Mouse (Mus musculus): ENCODE data around the gene Tnfrsf13b.
A peak's percentile ranks its signal among the peaks of the same experiment; 100 is the strongest.

The Tnfrsf13b gene

GRCm38 (mm10) chr11:61104241-61104901 is 22.2 kb upstream of the Tnfrsf13b start:
- Histone ChIP-seq H3K36me3 (ENCODE audit: insufficient read depth, low read length) (no peaks in the 10 kb centered on the region), H3K4me3 (replicated peaks; ENCODE audit: low read length) (no peak overlapping the region)
- TF ChIP-seq POU5F1 (IDR thresholded peaks at IDR 0.05; ENCODE audit: borderline replicate concordance, low read length): no peak
- peak; percentile 95 for TF ChIP-seq CTCF (conservative IDR thresholded peaks at IDR 0.05; ENCODE audit: low read length)

GRCm38 (mm10) chr11:61108911-61109361 is 17.6 kb upstream of the Tnfrsf13b start:
- Histone ChIP-seq H3K4me1 (replicated peaks; ENCODE audit: low read depth, low read length) (peaks cover 25% of the 10 kb centered on the region), H3K9me3 (ENCODE audit: low read length) (no peaks in the 10 kb centered on the region), H3K27me3 (ENCODE audit: insufficient read depth, low read length) (peaks cover 24% of the 10 kb centered on the region), H3K36me3 (ENCODE audit: insufficient read depth, low read length) (no peaks in the 10 kb centered on the region), H3K4me3 (replicated peaks; ENCODE audit: low read length) (no peak overlapping the region)
- no peak for TF ChIP-seq POU5F1 (IDR thresholded peaks at IDR 0.05; ENCODE audit: borderline replicate concordance, low read length)
- no peak for TF ChIP-seq CTCF (conservative IDR thresholded peaks at IDR 0.05; ENCODE audit: low read length)
- no peak for TF ChIP-seq NANOG (IDR thresholded peaks at IDR 0.05; ENCODE audit: borderline replicate concordance, low read length)

More at GRCm38 (mm10) chr11:61104241-61104901, 22.2 kb upstream of the Tnfrsf13b start:
- Histone ChIP-seq H3K9me3 (ENCODE audit: low read length) (no peaks in the 10 kb centered on the region), H3K27me3 (ENCODE audit: insufficient read depth, low read length) (peaks cover 13% of the 10 kb centered on the region), H3K4me1 (replicated peaks; ENCODE audit: low read depth, low read length) (peaks cover 43% of the 10 kb centered on the region)

GRCm38 (mm10) chr11:61109707-61110106 is 16.8 kb upstream of the Tnfrsf13b start:
- H3K36me3 ChIP-seq (ENCODE audit: insufficient read depth, low read length): no peaks in the 10 kb centered on the region
- peaks cover 19% of the 10 kb centered on the region for H3K4me1 ChIP-seq (replicated peaks; ENCODE audit: low read depth, low read length)
- TF ChIP-seq NANOG (IDR thresholded peaks at IDR 0.05; ENCODE audit: borderline replicate concordance, low read length) (no peak), POU5F1 (IDR thresholded peaks at IDR 0.05; ENCODE audit: borderline replicate concordance, low read length) (no peak)
- no peaks in the 10 kb centered on the region for H3K9me3 ChIP-seq (ENCODE audit: low read length)
- H3K27me3 ChIP-seq (ENCODE audit: insufficient read depth, low read length): peaks cover 24% of the 10 kb centered on the region
- no peak overlapping the region for H3K4me3 ChIP-seq (replicated peaks; ENCODE audit: low read length)

- Histone ChIP-seq H3K4me1 (replicated peaks; ENCODE audit: low read depth, low read length) (peaks cover 15% of the 10 kb centered on the region), H3K36me3 (ENCODE audit: insufficient read depth, low read length) (no peaks in the 10 kb centered on the region), H3K9me3 (ENCODE audit: low read length) (no peaks in the 10 kb centered on the region), H3K27me3 (ENCODE audit: insufficient read depth, low read length) (peaks cover 24% of the 10 kb centered on the region), H3K4me3 (replicated peaks; ENCODE audit: low read length) (no peak overlapping the region)
- TF ChIP-seq CTCF (conservative IDR thresholded peaks at IDR 0.05; ENCODE audit: low read length) (no peak), POU5F1 (IDR thresholded peaks at IDR 0.05; ENCODE audit: borderline replicate concordance, low read length) (no peak), NANOG (IDR thresholded peaks at IDR 0.05; ENCODE audit: borderline replicate concordance, low read length) (no peak)
Observed at GRCm38 (mm10) chr11:61110113-61110512, 16.4 kb upstream of the Tnfrsf13b start.

GRCm38 (mm10) chr11:61110928-61111327 is 15.6 kb upstream of the Tnfrsf13b start:
- no peaks in the 10 kb centered on the region for H3K9me3 ChIP-seq (ENCODE audit: low read length)
- H3K4me3 ChIP-seq (replicated peaks; ENCODE audit: low read length): no peak overlapping the region
- TF ChIP-seq CTCF (conservative IDR thresholded peaks at IDR 0.05; ENCODE audit: low read length): no peak
- no peak for TF ChIP-seq POU5F1 (IDR thresholded peaks at IDR 0.05; ENCODE audit: borderline replicate concordance, low read length)
- TF ChIP-seq NANOG (IDR thresholded peaks at IDR 0.05; ENCODE audit: borderline replicate concordance, low read length): no peak
- peaks cover 24% of the 10 kb centered on the region for H3K27me3 ChIP-seq (ENCODE audit: insufficient read depth, low read length)
- peaks cover 11% of the 10 kb centered on the region for H3K4me1 ChIP-seq (replicated peaks; ENCODE audit: low read depth, low read length)
- no peaks in the 10 kb centered on the region for H3K36me3 ChIP-seq (ENCODE audit: insufficient read depth, low read length)

GRCm38 (mm10) chr11:61111472-61111871 is 15.1 kb upstream of the Tnfrsf13b start:
- H3K4me3 ChIP-seq (replicated peaks; ENCODE audit: low read length): no peak overlapping the region
- H3K36me3 ChIP-seq (ENCODE audit: insufficient read depth, low read length): no peaks in the 10 kb centered on the region
- peaks cover 27% of the 10 kb centered on the region for H3K27me3 ChIP-seq (ENCODE audit: insufficient read depth, low read length)
- TF ChIP-seq NANOG (IDR thresholded peaks at IDR 0.05; ENCODE audit: borderline replicate concordance, low read length): no peak
- no peak for TF ChIP-seq POU5F1 (IDR thresholded peaks at IDR 0.05; ENCODE audit: borderline replicate concordance, low read length)
- no peak for TF ChIP-seq CTCF (conservative IDR thresholded peaks at IDR 0.05; ENCODE audit: low read length)
- H3K4me1 ChIP-seq (replicated peaks; ENCODE audit: low read depth, low read length): peaks cover 11% of the 10 kb centered on the region
- no peaks in the 10 kb centered on the region for H3K9me3 ChIP-seq (ENCODE audit: low read length)

GRCm38 (mm10) chr11:61112323-61112995 is 14.1 kb upstream of the Tnfrsf13b start:
- Histone ChIP-seq H3K9me3 (ENCODE audit: low read length) (no peaks in the 10 kb centered on the region), H3K27me3 (ENCODE audit: insufficient read depth, low read length) (peaks cover 30% of the 10 kb centered on the region), H3K36me3 (ENCODE audit: insufficient read depth, low read length) (no peaks in the 10 kb centered on the region), H3K4me1 (replicated peaks; ENCODE audit: low read depth, low read length) (peaks cover 9% of the 10 kb centered on the region), H3K4me3 (replicated peaks; ENCODE audit: low read length) (no peak overlapping the region)
- TF ChIP-seq POU5F1 (IDR thresholded peaks at IDR 0.05; ENCODE audit: borderline replicate concordance, low read length) (no peak), NANOG (IDR thresholded peaks at IDR 0.05; ENCODE audit: borderline replicate concordance, low read length) (no peak), CTCF (conservative IDR thresholded peaks at IDR 0.05; ENCODE audit: low read length) (no peak)

- Histone ChIP-seq H3K27me3 (ENCODE audit: insufficient read depth, low read length) (peaks cover 38% of the 10 kb centered on the region), H3K4me3 (replicated peaks; ENCODE audit: low read length) (0 out of 2 replicates have a peak overlapping the region, but pooled peaks have one; percentile 13), H3K4me1 (replicated peaks; ENCODE audit: low read depth, low read length) (peaks cover 14% of the 10 kb centered on the region), H3K36me3 (ENCODE audit: insufficient read depth, low read length) (no peaks in the 10 kb centered on the region), H3K9me3 (ENCODE audit: low read length) (no peaks in the 10 kb centered on the region)
- TF ChIP-seq POU5F1 (IDR thresholded peaks at IDR 0.05; ENCODE audit: borderline replicate concordance, low read length) (no peak), CTCF (conservative IDR thresholded peaks at IDR 0.05; ENCODE audit: low read length) (no peak), NANOG (IDR thresholded peaks at IDR 0.05; ENCODE audit: borderline replicate concordance, low read length) (no peak)
Observed at GRCm38 (mm10) chr11:61116226-61116625, 10.3 kb upstream of the Tnfrsf13b start.

Measured in E14TG2a.4 (cell line).